Mouse (Mus musculus): Measurements from ENCODE around the gene Kctd20.

DNA sequence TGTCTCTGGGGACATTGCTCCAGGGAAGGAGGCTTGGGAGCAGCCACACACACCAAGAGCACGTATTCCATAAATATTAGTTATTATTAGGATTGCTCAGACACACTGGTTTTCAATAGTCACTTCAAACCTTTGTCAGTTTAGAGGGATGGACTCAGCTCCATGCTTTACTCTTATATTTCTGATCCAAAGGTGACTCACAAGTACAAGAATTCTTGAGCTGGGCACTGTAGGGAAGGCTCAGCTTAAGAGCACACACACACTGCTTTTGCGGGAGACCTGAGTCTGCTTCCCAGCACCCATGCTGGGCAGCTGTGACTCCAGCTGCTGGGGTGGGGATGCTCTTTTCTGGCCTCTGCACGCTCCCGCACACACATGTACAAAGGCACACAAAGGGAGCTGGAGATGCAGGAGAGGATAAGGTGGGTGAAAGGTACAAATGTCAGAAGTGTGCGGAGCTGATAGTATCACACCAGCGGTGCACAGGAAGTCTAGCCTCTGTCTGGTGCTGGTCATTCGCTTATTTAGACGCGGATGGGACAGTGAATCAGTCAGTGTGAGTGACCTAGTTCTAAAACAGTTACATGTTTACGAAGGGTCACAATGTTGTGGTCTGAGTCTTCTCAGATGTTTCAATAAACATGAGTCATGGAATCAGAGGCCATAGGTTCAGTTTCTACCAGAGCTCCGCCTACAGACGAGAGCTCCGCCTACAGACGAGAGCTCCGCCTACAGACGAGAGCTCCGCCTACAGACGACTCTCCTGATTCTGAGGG, 20.1 kb upstream of the Kctd20 start:
- TF ChIP-seq POLR2A (IDR thresholded peaks at IDR 0.05; ENCODE audit: borderline replicate concordance, extremely low read depth, insufficient read depth, insufficient read length, poor library complexity, severe bottlenecking), result no peak
- TF ChIP-seq CTCF (IDR thresholded peaks at IDR 0.05; ENCODE audit: borderline replicate concordance, extremely low read depth, insufficient read depth, insufficient read length), result no peak

Measured in brain, embryonic 14.5 days (tissue).